Mouse (Mus musculus): ENCODE data around the gene Arl6. TPM values are rescaled to one million over a fixed set of nuclear protein-coding genes. Genes with fewer than 3 reads are reported as not detected.

Gene Arl6
- polyA plus RNA-seq, 1 experiment from 2014 or later = 57.0 TPM

- Histone ChIP-seq H3K4me3 (replicated peaks; ENCODE audit: low read depth, low read length) (no peak overlapping the region), H3K27me3 (ENCODE audit: control insufficient read depth, insufficient read depth, low read length) (no peaks in the 10 kb centered on the region; the same call in 1 of the 2 replicates), H3K36me3 (ENCODE audit: control insufficient read depth, insufficient read depth, low read length) (no peaks in the 10 kb centered on the region), H3K9me3 (ENCODE audit: control insufficient read depth, low read length) (no peaks in the 10 kb centered on the region), H3K27ac (replicated peaks; ENCODE audit: low read depth, low read length) (no peak overlapping the region), H3K9ac (replicated peaks; ENCODE audit: low read length) (no peak overlapping the region), H3K4me2 (ENCODE audit: low read length) (no peak overlapping the region), H3K4me1 (ENCODE audit: control insufficient read depth, insufficient read depth, low read length) (no peaks in the 10 kb centered on the region)
- 87% methylated on average over 3 of the region's 3 CpGs for WGBS
- ATAC-seq (ENCODE audit: low FRiP score, low TSS enrichment) (no peak), DNase-seq (no peak)
Measured at GRCm38 (mm10) chr16:59594714-59595113, 44.5 kb downstream of the Arl6 start.

DNA sequence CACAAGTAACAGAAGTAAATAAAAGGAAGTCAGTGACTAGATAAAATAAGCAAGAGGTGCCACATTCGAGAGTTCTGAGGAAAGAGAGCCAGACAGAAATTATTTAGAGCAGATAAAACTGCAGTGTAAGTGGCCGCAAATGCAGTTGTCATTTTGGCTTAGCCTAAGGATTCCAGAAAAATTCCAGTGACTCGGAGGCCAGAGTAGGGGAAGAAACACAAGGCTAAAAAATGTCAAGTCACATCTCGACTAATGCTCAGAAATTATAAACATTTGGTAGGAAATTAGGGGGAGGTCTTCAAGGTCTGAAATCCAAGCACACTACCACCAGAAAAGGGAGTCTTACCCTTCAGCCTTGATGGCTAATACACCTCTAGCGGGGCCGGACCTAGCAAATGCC lies 48.4 kb downstream of the Arl6 start:
- no peak for DNase-seq
- no peaks in the 10 kb centered on the region for H3K27me3 ChIP-seq (ENCODE audit: control insufficient read depth, insufficient read depth, low read length)
- 86% methylated on average over 6 of the region's 6 CpGs for WGBS
- no peak overlapping the region for H3K4me3 ChIP-seq (replicated peaks; ENCODE audit: low read depth, low read length)
- H3K27ac ChIP-seq (replicated peaks; ENCODE audit: low read depth, low read length) = no peak overlapping the region
- no peaks in the 10 kb centered on the region for H3K4me1 ChIP-seq (ENCODE audit: control insufficient read depth, insufficient read depth, low read length)
- no peak for ATAC-seq (ENCODE audit: low FRiP score, low TSS enrichment)
- no peak overlapping the region for H3K9ac ChIP-seq (replicated peaks; ENCODE audit: low read length)
- no peaks in the 10 kb centered on the region for H3K36me3 ChIP-seq (ENCODE audit: control insufficient read depth, insufficient read depth, low read length)
- no peak overlapping the region for H3K4me2 ChIP-seq (ENCODE audit: low read length)
- H3K9me3 ChIP-seq (ENCODE audit: control insufficient read depth, low read length) = no peaks in the 10 kb centered on the region

DNA sequence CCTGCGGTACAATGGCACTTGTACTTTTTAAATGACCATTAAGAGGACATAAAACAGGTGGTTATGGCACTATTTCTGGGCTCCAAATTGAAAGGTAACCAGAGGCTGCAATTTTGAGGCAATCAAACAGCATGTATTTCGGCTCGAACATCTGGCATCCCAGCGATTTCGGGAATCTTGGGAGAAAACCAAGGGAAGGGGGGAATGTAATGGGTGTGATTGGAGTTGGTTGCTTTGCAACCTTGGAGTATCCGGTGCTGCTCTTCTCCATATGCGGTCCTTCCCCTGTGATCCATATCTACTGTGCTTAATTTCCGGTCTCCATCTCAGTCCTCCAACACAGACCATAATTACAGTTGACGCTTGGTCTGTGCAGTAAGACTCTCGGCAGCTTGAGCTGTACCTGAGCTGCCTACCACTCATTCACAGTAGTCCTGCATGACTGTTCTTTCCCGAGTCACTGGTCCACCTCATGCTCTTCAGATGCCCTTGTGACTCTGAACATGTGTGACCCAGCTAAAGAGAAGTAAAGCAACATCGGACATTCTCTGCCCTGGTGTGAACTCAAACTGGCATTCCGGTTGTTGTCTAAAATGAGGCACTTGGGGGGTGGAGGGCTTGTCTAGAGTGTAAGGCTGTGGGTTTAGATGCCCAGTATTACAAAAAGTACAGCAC lies 50.7 kb downstream of the Arl6 start:
- Histone ChIP-seq H3K36me3 (ENCODE audit: control insufficient read depth, insufficient read depth, low read length) (no peaks in the 10 kb centered on the region), H3K9ac (replicated peaks; ENCODE audit: low read length) (no peak overlapping the region), H3K4me1 (ENCODE audit: control insufficient read depth, insufficient read depth, low read length) (no peaks in the 10 kb centered on the region), H3K4me2 (ENCODE audit: low read length) (no peak overlapping the region), H3K4me3 (replicated peaks; ENCODE audit: low read depth, low read length) (no peak overlapping the region), H3K9me3 (ENCODE audit: control insufficient read depth, low read length) (no peaks in the 10 kb centered on the region), H3K27ac (replicated peaks; ENCODE audit: low read depth, low read length) (no peak overlapping the region), H3K27me3 (ENCODE audit: control insufficient read depth, insufficient read depth, low read length) (no peaks in the 10 kb centered on the region)
- ATAC-seq (ENCODE audit: low FRiP score, low TSS enrichment) (no peak), DNase-seq (no peak)
- WGBS = 98% methylated on average over 13 of the region's 13 CpGs

GRCm38 (mm10) chr16:59587816-59588215 lies 51.4 kb downstream of the Arl6 start:
- ATAC-seq (ENCODE audit: low FRiP score, low TSS enrichment) (no peak), DNase-seq (no peak)
- H3K9ac ChIP-seq (replicated peaks; ENCODE audit: low read length) = no peak overlapping the region
- no peaks in the 10 kb centered on the region for H3K27me3 ChIP-seq (ENCODE audit: control insufficient read depth, insufficient read depth, low read length)
- no peak overlapping the region for H3K4me2 ChIP-seq (ENCODE audit: low read length)
- no peaks in the 10 kb centered on the region for H3K36me3 ChIP-seq (ENCODE audit: control insufficient read depth, insufficient read depth, low read length)
- H3K27ac ChIP-seq (replicated peaks; ENCODE audit: low read depth, low read length) = no peak overlapping the region
- no peak overlapping the region for H3K4me3 ChIP-seq (replicated peaks; ENCODE audit: low read depth, low read length)
- WGBS = 92% methylated on average over 10 of the region's 10 CpGs
- no peaks in the 10 kb centered on the region for H3K4me1 ChIP-seq (ENCODE audit: control insufficient read depth, insufficient read depth, low read length)
- no peaks in the 10 kb centered on the region for H3K9me3 ChIP-seq (ENCODE audit: control insufficient read depth, low read length)

DNA sequence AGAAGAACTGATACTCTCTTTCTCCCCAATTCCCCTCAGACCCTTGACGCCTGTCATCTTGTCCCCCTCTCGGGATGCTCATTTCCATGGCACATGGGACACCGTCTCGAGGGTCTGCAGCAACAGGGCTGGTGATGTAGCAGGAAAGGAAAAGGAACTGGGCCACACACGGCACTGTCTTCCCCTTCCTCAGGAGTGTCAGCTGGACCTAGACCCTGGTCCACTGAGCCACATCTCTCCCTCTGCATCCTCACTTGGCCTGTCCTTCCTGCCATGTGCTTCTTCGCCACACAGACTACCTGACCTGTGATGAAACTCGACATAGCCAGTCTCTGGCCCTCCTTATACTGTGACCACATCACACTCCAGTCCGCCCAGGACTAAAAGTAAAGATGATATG lies 52.3 kb downstream of the Arl6 start:
- Histone ChIP-seq H3K9me3 (ENCODE audit: control insufficient read depth, low read length) (no peaks in the 10 kb centered on the region), H3K9ac (replicated peaks; ENCODE audit: low read length) (no peak overlapping the region), H3K4me3 (replicated peaks; ENCODE audit: low read depth, low read length) (no peak overlapping the region), H3K36me3 (ENCODE audit: control insufficient read depth, insufficient read depth, low read length) (no peaks in the 10 kb centered on the region), H3K4me2 (ENCODE audit: low read length) (no peak overlapping the region), H3K27me3 (ENCODE audit: control insufficient read depth, insufficient read depth, low read length) (no peaks in the 10 kb centered on the region), H3K4me1 (ENCODE audit: control insufficient read depth, insufficient read depth, low read length) (no peaks in the 10 kb centered on the region), H3K27ac (replicated peaks; ENCODE audit: low read depth, low read length) (no peak overlapping the region)
- DNase-seq (no peak), ATAC-seq (ENCODE audit: low FRiP score, low TSS enrichment) (0 out of 2 replicates have a peak, but pooled peaks have one; percentile 11)
- WGBS = 89% methylated on average over 8 of the region's 8 CpGs

DNA sequence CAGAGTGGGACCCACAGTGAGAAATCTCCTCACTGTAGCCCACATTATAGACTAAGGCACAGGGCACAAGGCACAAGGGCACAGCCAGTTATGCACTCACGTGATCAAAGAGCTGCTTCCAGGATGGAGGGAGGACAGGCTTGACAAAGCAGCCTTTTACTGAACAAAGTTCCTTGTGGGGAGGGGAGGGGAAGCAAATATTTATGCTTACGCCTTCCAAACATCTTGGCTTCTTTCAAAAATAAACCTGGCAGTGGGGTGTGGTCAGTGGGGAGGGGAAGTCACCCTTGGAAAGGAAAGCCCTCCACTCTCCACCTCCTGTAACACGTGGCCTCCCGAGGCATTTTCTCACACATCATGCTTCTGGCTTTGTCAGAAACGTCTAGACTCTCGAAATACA lies 52.9 kb downstream of the Arl6 start:
- H3K27me3 ChIP-seq (ENCODE audit: control insufficient read depth, insufficient read depth, low read length) = no peaks in the 10 kb centered on the region
- H3K4me3 ChIP-seq (replicated peaks; ENCODE audit: low read depth, low read length) = no peak overlapping the region
- ATAC-seq (ENCODE audit: low FRiP score, low TSS enrichment) (no peak), DNase-seq (no peak)
- no peak overlapping the region for H3K27ac ChIP-seq (replicated peaks; ENCODE audit: low read depth, low read length)
- H3K36me3 ChIP-seq (ENCODE audit: control insufficient read depth, insufficient read depth, low read length) = no peaks in the 10 kb centered on the region
- WGBS = 70% methylated on average over 6 of the region's 6 CpGs
- no peak overlapping the region for H3K9ac ChIP-seq (replicated peaks; ENCODE audit: low read length)
- H3K4me2 ChIP-seq (ENCODE audit: low read length) = no peak overlapping the region
- H3K4me1 ChIP-seq (ENCODE audit: control insufficient read depth, insufficient read depth, low read length) = no peaks in the 10 kb centered on the region
- no peaks in the 10 kb centered on the region for H3K9me3 ChIP-seq (ENCODE audit: control insufficient read depth, low read length)

GRCm38 (mm10) chr16:59585706-59586244 lies 53.4 kb downstream of the Arl6 start:
- Histone ChIP-seq H3K4me1 (ENCODE audit: control insufficient read depth, insufficient read depth, low read length) (no peaks in the 10 kb centered on the region), H3K27me3 (ENCODE audit: control insufficient read depth, insufficient read depth, low read length) (no peaks in the 10 kb centered on the region), H3K9me3 (ENCODE audit: control insufficient read depth, low read length) (no peaks in the 10 kb centered on the region), H3K9ac (replicated peaks; ENCODE audit: low read length) (no peak overlapping the region), H3K4me2 (ENCODE audit: low read length) (no peak overlapping the region), H3K4me3 (replicated peaks; ENCODE audit: low read depth, low read length) (no peak overlapping the region), H3K36me3 (ENCODE audit: control insufficient read depth, insufficient read depth, low read length) (no peaks in the 10 kb centered on the region), H3K27ac (replicated peaks; ENCODE audit: low read depth, low read length) (no peak overlapping the region)
- ATAC-seq (ENCODE audit: low FRiP score, low TSS enrichment) = no peak
- WGBS = 83% methylated on average over 4 of the region's 4 CpGs
- DNase-seq = no peak

- Histone ChIP-seq H3K4me2 (ENCODE audit: low read length) (no peak overlapping the region), H3K9me3 (ENCODE audit: control insufficient read depth, low read length) (no peaks in the 10 kb centered on the region), H3K4me1 (ENCODE audit: control insufficient read depth, insufficient read depth, low read length) (no peaks in the 10 kb centered on the region), H3K27ac (replicated peaks; ENCODE audit: low read depth, low read length) (no peak overlapping the region), H3K4me3 (replicated peaks; ENCODE audit: low read depth, low read length) (no peak overlapping the region), H3K36me3 (ENCODE audit: control insufficient read depth, insufficient read depth, low read length) (no peaks in the 10 kb centered on the region), H3K27me3 (ENCODE audit: control insufficient read depth, insufficient read depth, low read length) (no peaks in the 10 kb centered on the region), H3K9ac (replicated peaks; ENCODE audit: low read length) (no peak overlapping the region)
- WGBS = 86% methylated on average over 5 of the region's 5 CpGs
- ATAC-seq (ENCODE audit: low FRiP score, low TSS enrichment) = no peak
- no peak for DNase-seq
Measured at GRCm38 (mm10) chr16:59583515-59583914, 55.7 kb downstream of the Arl6 start.

- Histone ChIP-seq H3K9me3 (ENCODE audit: control insufficient read depth, low read length) (no peaks in the 10 kb centered on the region), H3K36me3 (ENCODE audit: control insufficient read depth, insufficient read depth, low read length) (no peaks in the 10 kb centered on the region), H3K27me3 (ENCODE audit: control insufficient read depth, insufficient read depth, low read length) (no peaks in the 10 kb centered on the region), H3K4me1 (ENCODE audit: control insufficient read depth, insufficient read depth, low read length) (no peaks in the 10 kb centered on the region), H3K4me2 (ENCODE audit: low read length) (no peak overlapping the region), H3K9ac (replicated peaks; ENCODE audit: low read length) (no peak overlapping the region), H3K4me3 (replicated peaks; ENCODE audit: low read depth, low read length) (no peak overlapping the region), H3K27ac (replicated peaks; ENCODE audit: low read depth, low read length) (no peak overlapping the region)
- no peak for ATAC-seq (ENCODE audit: low FRiP score, low TSS enrichment)
- no peak for DNase-seq
- 86% methylated on average over 8 of the region's 8 CpGs for WGBS
Measured at GRCm38 (mm10) chr16:59579237-59579636, 60.0 kb downstream of the Arl6 start.

Measured in midbrain, embryonic 14.5 days (tissue).